Mouse (Mus musculus): ENCODE data around the gene Nrbf2.

DNA sequence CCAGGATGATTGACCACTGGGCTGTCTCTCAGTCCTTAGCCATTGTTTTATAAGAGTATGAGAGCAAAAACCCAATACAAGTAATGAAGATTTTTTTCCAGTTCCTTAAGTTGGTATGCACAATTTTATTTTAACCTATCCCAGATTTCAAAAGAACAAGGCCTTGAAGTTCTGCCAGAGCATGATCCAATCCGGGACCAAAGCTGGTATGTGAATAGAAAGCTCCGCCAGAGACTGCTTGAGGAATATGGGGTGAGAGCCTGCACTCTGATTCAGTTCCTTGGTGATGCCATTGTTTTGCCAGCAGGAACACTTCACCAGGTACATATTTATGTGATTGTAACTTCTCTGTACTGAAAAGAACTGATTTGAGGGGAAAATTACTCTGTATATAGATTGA is 35.6 kb downstream of the Nrbf2 start:
- TF ChIP-seq POLR2A (IDR thresholded peaks at IDR 0.05; ENCODE audit: borderline replicate concordance, low read depth, low read length), result no peak
- no peak for TF ChIP-seq CTCF (IDR thresholded peaks at IDR 0.05; ENCODE audit: low read depth, low read length)

All from bone marrow macrophage, adult 2 months (primary cell).